Mouse (Mus musculus): Measurements from ENCODE around the gene Mab21l2.

GRCm38 (mm10) chr3:86571518-86571917 is 23.1 kb upstream of the Mab21l2 start:
- no peak for TF ChIP-seq POLR2A (IDR thresholded peaks at IDR 0.05; ENCODE audit: extremely low read depth, insufficient read depth, low read length)
- TF ChIP-seq CTCF (IDR thresholded peaks at IDR 0.05; ENCODE audit: low read depth, low read length): no peak
